Mouse (Mus musculus): ENCODE measurements around the gene Olfr788.

Gene Olfr788

GRCm38 (mm10) chr10:129470698-129471097 lies at the start of gene Olfr788:
TSS of gene Olfr788 (plus strand) at chr10:129470998.
- no peak for DNase-seq

GRCm38 (mm10) chr10:129427006-129427405 lies 43.8 kb upstream of the Olfr788 start, which contains the start of gene Olfr786:
TSS of gene Olfr786 (plus strand) at chr10:129427306.
- no peak for DNase-seq

GRCm38 (mm10) chr10:129461562-129461961 lies 9.2 kb upstream of the Olfr788 start, which contains the start of gene Olfr787:
TSS of gene Olfr787 (plus strand) at chr10:129461862.
- DNase-seq = no peak

GRCm38 (mm10) chr10:129473256-129473655 lies 2.5 kb downstream of the Olfr788 start:
- no peak for DNase-seq

DNA sequence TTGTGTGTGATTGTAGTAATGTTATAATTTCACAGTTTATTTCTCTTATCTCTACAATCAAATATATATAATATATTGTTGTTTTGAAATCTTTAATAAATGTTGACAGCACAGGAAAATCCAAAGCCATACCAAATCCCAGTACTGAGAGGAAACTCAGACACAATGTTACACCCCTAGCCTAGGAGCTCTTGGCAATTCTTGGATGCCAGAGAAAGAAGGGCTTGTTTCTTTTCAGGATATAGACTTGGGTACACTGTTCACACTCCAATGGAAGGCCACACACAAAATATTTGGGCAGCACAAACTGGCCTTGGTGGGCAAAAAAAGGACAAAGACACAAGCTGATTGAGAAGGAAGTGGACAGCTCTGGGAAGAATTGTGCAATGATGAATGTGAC lies 2.9 kb downstream of the Olfr788 start:
- no peak for DNase-seq

DNA sequence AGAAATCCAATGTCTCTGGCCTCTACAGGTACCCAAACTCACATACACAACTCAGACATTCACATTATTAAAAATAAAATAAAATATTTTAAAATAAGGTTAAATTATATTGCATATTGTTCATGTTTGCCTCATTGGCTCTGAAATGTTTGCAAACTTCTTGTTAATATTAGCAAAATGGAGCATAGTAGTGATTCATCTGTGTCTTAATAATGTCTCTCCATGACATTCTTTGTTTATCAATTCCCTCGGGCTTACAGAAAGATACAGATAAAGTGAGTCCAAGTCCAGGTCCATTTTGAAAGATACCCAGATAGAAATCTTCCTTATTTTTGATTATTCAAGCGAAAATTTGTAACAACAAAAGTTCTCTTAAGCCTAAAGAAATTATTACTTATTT lies 13.7 kb downstream of the Olfr788 start, which contains the start of gene Olfr789:
Gene Olfr789, plus strand, starts transcription at position 301 of the 400 bp plus-strand sequence.
- DNase-seq = no peak

DNA sequence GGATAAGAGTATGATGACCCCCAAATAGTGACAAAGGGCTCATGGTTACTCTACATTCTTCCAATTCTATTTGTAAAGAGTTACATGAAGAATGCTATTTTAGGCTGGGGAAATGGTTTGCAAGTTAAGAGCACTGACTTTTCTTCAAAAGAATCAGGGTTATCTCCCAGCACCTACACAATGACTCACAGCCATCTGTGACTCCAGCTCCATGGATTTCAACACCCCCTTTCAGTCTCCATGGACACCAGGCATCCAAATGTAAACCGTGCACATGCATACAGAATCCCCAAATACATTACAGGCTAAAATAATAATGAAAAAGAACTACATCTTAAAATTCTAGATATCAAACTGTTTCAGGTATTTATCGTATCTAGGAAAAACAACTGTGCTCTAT lies 19.3 kb downstream of the Olfr788 start:
- no peak for DNase-seq

DNA sequence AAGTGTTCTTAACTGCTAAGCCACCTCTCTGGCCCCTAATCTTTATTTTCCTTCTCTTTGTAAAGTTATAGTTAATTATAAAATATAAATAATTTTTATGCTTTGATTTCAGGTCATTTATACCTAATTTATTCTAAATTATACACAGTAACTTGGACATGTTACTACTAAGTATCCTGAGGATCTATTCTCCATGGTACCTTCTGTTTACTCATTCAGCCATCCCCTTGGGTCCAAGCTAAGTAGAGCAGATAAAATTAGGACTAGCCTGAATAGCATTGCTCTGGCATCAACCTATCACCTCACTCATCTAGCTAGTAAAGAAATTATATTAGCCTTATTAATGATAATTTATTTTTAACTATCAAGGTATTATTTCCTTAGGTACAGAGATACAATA lies 27.4 kb downstream of the Olfr788 start, which contains the start of gene Olfr790:
Gene Olfr790, plus strand, starts transcription at position 301 of the 400 bp plus-strand sequence.
- no peak for DNase-seq

GRCm38 (mm10) chr10:129521492-129521891 lies 50.7 kb downstream of the Olfr788 start, which contains the start of gene Olfr791:
TSS of gene Olfr791 (plus strand) at chr10:129521792.
- no peak for DNase-seq
